Mouse (Mus musculus) left cerebral cortex, postnatal 25 days (tissue): ENCODE measurements around the gene Tfap4. TPM values are rescaled to one million over a fixed set of nuclear protein-coding genes. Genes with fewer than 3 reads are reported as not detected.
A peak's percentile ranks its signal among the peaks of the same experiment; 100 is the strongest.

Experiments
- DNase-seq, 2 experiments: peaks; one replicate each; pipeline ENCODE4 v3.0.0; 2022; ENCODE audit warnings: low spot score in 2 of 2, mixed read lengths in 1 of 2
- intact Hi-C: fragments of 180-260 bp; cut with DNase I; formaldehyde crosslinking; loops from one replicate; pipeline ENCODE4 v1.15.1; 2025
- total RNA-seq, 2 experiments: library from RNA; stranded (reverse); gene quantifications; 2 replicates each; pipeline ENCODE4 v1.2.3; 2021

The Tfap4 gene
- total RNA-seq: 1 to 10 TPM; 2.9 to 3.5 TPM

DNA sequence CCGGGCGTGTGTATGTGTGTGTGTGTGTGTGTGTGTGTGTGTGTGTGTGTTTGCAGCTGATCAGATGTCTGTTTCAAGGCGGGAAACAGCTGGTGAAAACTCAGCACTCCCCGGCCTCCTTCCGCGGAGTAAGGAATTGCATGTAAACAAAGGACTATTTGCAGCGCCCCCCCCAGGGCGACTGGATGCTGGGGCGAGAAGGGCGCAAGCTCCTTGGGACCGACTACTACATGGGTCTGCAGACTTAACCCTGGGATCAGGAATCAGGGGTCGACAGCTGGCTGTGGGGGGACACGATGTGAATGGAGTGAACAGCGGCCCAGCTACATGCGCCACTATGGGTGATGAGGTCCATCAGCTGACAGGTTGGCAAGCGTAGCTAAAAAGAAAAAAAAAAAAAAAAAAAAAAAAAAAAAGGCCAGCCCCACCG lies at the start of gene Tfap4:
Gene Tfap4, minus strand, starts transcription at position 140 of the 430 bp plus-strand sequence.
- peak; percentile 84 to 87 for DNase-seq
- intact Hi-C loops: loop anchor here (5.0 kb wide), 1 partner anchor 108 kb away; no protein-coding TSS in a partner anchor

DNA sequence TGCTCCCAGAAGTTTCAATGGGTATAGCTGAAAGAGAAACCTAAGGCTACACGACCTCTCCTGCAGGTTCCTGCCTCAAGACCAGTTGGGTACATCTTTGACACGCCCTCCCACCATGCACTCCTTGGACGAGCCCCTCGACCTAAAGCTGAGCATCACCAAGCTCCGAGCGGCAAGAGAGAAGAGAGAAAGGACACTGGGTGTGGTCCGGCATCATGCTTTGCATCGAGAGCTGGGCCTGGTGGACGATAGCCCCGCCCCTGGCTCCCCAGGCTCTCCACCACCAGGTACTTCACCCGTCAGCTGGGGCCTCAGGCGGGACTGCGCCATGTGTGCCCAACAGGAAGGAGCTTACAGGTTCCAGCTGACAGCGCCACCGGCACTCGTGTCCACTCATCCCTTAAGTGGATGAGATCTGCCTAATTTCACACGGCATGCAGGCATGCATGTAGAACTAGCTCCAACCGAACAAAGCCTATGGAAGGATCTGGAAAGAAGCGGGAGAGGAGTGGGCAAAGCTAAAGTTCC lies 48.9 kb upstream of the Tfap4 start:
- intact Hi-C loops: loop anchor here (5.0 kb wide), 1 partner anchor 301 kb away; no protein-coding TSS in a partner anchor

DNA sequence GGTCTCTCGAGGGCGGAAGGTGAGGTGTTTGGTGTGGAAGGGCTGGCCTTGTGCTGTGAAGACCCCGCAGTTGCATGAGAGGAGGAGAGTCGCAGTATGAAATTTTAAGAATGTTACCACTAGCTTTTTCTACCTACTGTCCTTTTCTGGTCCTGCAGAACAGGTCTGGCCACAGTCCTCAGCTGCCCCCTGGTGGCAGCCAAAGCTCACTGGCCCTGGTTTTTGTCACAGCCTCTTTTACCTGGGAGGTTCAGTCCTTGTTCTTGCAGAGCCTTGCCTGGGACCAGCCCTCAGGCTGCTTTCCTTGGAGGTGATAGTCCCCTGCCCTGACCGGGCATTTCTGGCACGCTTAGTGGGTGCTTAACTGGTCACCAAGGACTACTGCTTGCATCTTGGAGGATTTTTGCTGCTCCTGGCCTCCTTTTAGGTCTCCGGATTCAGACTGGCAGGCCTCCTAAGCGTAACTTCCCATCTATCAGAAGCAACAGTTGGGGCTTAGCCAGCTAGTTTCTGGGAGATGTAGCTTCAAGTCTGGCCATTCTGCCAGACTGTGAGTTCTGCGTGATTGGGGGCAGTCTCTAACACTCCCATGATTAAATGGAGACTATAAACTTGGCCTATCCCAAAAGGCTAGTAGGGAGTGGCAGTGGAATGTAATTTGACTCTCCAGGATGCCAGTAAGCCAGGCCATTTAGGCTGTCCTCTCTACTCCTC lies 48.3 kb upstream of the Tfap4 start:
- intact Hi-C loops: loop anchor here (1.0 to 5.0 kb wide), 3 partner anchors 40 to 301 kb away; no protein-coding TSS in a partner anchor
- peak; percentile 84 to 87 for DNase-seq

More for the DNA sequence above, 48.9 kb upstream of the Tfap4 start:
- no peak for DNase-seq

DNA sequence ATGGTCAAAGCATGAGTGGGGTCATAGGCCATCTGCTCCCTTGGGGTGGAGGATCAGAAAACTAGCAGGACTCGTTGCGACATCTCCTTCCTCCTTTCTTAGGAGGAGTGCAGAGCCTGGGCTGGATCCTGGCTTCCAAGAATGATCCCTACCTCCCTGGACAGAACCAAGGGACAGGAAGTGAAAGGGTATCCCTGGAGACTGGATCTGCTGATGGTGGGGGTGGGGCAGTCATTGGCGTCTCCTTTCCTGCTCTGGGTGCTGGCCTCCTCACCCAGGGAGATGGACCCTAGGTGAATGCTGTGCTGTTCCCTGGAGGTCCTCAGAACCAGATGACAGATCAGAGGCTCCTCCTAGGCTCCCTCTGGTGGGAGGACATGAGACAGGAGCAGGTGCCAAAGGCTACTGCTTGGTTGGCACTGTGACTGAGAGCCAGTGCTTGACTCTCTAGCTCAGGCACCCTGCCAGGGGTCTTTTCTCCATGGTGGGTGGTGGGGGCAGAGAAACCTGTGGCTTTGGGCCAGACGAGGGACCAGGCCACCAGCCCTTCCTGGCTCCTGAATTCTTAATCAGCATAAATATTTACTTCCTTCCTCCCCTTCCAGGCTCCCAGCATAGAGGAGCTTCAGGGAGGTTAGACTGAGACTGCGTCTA lies 46.9 kb upstream of the Tfap4 start:
- intact Hi-C loops: loop anchor here (1.0 to 5.0 kb wide), 3 partner anchors 38 to 299 kb away; no protein-coding TSS in a partner anchor
- DNase-seq: no peak

DNA sequence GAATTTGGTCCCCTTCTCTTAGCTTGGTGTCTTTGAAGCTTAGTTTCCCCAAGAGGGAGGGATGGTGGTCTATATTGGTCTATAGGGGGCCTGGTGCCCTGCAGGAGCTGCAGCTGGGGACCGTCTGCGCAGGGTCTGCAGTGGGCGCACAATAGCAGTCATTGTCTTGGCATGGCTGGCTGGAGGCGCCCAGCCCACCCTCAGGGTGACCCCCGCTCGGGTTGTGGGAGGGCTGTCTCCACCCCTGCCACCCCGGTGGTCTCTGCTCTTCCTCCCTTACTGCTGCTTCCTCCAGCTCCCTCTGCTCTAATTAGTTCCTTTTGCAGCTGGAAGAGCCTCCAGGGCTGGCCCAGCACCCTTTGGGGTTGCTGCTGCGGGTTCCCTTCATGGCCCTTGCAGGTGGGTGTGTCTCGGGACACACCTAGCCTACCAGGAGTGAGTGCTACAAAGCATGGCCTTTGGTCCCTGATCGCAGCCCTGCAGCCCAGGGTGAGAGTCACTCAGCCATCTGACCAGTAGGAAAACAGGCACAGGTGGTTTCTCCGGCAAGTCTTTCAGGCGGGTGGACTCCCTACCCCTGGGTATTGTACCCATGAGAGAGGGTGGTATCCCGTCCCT lies 46.0 kb upstream of the Tfap4 start:
- no peak for DNase-seq
- intact Hi-C loops: loop anchor here (2.0 to 5.0 kb wide), 2 partner anchors 117 to 298 kb away; no protein-coding TSS in a partner anchor

DNA sequence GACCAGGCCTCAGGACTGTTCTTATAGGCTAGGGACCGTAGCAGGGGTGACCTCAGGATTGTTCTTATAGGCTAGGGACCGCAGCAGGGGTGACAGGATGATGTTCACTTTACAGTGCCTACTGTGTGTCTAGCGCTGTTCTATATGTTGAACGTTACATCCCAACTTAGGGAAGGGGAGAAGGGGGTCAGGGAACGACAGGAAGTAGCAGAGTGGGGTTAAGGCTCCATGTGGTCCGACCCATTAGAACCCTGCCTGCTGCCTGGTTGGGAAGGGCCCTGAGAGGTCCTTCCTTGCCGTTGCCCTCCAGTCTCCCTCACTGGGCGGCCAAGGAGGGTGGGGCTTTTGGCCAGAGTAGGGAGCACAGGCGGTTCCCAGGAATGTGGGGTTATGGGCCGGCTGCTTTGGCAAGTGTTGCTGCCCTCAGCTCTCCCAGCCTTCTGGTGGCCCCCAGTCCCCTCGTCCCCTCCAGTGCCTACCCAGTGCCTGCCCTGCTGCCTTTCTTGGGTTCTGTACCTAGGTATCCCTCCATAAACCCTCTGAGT lies 44.7 kb upstream of the Tfap4 start:
- DNase-seq: no peak

DNA sequence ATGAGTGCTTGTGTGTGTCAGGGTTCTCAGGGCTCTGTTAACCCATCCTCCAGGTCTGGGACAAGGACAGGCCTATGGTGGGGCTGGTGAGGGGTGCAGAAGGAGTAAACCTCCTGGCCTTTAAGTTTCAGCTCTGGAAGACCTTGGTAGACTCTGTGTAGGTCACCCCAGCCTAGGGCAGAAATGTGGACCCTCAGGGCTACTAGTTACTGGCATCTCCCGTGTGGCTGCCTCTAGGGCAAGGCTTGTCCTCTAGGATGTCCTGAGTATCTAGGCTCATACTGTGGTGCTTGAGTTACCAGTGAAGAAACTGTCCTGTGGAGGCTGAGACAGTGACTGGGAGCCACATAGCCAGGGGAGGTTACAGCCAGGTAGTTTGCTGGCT lies 43.8 kb upstream of the Tfap4 start:
- no peak for DNase-seq
- intact Hi-C loops: no loop called here

More for the DNA sequence above, 44.7 kb upstream of the Tfap4 start:
- intact Hi-C loops: no loop called here

DNA sequence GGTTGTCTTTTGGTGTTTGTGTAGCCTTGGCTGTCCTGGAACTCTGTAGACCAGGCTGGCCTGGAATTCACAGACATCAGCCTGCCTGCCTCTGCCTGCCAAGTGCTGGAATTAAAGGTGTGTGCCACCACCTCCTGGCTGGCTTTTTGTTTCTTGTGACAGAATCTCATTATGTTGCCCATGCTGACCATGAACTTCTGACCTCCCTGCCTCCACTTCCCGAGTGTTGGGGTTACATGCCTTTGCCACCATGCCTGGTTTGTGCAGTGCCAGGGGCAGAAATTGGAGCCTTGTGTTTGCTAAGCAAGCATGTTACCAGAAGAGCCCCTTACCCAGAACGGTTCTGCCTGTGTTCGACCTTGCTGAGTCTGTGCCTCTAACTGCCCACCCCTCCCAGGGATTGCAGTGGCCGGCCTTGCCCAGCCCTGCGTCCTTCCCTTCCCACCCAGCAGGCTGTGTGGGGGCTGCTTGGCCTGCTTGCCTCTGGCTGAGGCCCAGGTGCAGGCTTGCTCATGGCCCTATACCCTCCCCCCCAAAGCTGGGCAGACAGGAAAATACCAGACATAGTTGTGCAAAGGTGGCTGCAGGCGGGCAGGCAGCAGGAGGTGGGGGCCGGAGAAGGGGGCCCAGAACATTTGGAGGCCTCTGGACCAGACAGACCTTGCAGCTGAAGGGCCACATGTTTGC lies 43.3 kb upstream of the Tfap4 start:
- peak in 1 of 2 experiments; percentile 15 for DNase-seq
- intact Hi-C loops: no loop called here

DNA sequence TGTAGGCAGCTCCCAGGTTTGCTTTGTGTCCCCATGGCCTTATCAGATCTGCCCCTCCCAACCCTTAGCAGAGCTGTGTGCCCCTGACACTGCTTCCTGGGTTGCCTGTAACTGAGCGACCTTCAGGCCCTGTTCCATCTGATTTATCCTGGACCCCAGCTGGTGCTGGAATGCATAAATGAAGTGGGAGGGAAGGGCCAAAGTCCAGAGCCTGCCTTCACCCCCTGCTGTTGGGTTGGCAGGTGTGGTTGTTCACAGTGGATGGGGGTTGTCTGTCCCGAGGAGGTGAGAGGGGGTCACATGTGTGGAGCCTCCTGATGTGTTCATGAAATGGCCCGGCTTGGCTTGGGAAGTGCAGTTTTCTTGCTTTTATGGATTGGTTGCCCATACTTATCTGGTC lies 42.5 kb upstream of the Tfap4 start:
- intact Hi-C loops: no loop called here
- no peak for DNase-seq

DNA sequence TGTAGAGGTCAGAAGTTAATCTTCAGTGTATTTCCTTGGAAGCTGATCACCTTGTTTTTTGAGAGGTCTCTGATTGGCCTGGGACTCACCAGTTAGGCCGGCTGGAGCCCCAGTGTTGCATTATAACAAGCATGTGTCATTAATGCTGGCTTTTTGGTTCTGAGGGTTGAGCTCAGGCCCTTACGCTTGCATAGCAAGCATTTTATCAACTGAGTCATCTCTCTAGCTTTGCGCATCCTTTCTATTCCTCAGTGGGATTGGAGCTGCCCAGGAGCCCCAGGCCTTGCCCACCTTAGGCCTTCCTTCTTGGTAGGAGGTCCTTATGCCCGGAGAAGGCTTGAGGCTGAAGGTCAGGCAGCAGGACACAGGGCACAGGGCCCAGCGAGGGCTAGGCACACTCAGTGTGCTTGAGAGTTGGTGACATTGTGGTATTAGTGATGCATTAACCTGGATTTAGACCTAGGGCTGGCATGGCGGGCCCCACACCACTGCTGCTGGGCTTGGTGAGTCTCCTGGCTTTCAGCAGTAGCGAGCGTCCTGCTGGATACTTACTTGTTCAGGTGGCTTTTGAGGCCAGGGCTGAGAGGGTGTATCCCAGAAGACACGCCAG lies 41.2 kb upstream of the Tfap4 start:
- no peak for DNase-seq
- intact Hi-C loops: no loop called here

DNA sequence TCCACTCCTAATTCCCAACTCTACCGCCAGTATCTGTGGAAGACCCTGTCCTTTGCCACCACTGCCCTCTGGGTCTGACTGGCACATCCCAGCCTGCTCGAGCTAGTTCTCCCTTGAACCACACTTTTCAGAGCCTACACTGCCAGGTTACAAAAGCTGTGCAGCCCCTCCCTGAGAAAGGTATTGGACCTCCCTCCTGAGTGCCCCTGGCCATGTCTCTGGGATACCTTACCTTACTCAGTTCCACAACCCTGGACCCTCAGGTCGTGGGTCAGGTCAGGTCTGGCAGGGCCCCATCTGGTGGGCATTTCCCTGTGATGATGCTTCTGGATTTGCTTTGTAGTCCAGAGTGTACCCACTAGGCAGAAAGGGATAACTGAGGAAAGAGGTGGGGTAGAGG lies 40.0 kb upstream of the Tfap4 start:
- no peak for DNase-seq
- intact Hi-C loops: no loop called here

DNA sequence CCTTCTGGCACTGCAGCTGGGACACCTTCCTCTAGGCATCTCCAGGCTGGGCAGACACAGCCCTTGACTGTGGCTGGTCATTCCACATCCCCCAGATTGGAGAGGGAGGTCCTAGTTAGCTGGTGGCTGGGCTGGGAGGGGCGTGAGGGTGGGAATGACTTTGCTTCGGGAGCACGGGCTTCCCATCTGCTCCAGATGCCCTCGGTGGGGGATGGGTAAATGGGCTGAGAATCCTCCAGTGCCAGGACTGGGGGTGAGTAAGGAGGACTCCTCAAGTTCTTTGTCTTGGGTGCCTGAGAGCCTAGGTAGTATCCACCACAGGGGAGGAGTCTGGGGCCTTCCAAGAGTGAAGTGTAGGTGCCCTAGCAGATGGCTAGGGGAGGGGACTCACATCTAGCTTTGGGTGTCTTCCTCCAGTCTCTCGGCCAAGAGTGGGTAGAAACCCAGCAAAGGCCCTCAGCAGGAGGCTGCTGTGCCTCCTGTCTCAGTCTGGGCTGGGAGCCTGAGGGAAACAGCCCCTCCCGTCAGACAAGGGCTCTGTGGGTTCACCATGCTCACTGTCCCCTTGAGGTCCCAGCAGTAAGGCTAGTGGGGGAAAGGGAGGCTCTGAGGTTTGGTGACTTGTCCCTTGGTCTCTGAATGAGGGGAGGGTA lies 39.4 kb upstream of the Tfap4 start:
- peak in 1 of 2 experiments; percentile 19 for DNase-seq
- intact Hi-C loops: no loop called here

DNA sequence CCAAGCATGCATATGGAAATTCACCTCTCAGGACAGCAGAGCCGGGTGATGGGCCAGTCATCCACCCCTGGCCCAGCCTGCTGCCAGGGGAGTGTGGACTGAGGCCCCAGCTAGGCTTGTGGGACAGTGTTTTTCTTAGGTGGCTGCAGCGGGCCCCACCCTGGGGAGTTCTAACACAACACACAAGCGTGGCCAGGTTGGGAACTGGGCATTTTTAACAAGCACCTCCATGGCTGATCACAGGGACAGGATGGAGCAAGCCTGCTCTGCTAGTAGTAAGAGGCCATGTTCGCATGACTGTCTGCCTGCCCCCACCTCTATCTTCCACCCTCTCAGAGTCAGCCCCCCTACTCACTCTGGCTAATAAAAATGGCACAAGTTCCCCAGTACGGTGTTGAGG lies 38.4 kb upstream of the Tfap4 start:
- intact Hi-C loops: no loop called here
- no peak for DNase-seq

DNA sequence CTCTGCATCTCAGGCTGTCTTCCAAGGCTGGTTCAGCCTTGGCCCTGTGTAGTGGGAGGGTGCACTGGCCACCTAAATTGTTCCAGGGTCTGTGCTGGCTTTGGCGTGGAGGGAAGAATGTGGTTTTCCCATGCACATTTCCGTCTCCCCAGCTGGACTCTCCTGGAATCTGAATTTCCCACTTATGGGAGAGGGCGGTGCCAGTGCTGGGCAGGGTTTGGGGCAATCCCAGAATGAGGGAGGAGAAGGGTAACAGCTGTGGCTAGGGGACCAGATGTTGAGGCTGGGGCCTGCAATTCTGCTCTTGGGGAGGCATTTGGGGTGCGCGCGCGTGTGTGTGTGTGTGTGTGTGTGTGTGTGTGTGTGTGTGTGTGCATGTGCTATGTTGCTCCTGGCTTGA lies 37.6 kb upstream of the Tfap4 start:
- DNase-seq: no peak
- intact Hi-C loops: no loop called here

DNA sequence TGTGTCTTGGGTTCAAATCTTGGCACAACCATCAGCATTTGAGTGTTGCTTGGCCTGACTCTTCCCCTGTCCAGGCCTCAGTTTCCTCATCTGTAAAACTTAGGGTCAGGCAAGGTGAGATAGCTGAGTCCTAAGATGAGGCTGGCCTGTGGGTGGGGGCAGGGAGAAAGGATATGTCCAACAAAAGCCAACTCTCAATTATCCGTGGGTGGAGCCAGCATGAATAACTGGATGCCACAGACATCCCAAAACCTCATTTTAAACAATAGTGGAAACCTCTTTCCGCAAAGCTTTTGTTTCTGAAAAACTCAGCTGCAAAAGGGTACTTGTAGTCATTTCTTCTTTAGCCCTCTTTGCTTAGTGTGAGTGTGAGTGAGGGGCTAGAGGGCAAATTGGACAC lies 37.2 kb upstream of the Tfap4 start:
- intact Hi-C loops: no loop called here

DNA sequence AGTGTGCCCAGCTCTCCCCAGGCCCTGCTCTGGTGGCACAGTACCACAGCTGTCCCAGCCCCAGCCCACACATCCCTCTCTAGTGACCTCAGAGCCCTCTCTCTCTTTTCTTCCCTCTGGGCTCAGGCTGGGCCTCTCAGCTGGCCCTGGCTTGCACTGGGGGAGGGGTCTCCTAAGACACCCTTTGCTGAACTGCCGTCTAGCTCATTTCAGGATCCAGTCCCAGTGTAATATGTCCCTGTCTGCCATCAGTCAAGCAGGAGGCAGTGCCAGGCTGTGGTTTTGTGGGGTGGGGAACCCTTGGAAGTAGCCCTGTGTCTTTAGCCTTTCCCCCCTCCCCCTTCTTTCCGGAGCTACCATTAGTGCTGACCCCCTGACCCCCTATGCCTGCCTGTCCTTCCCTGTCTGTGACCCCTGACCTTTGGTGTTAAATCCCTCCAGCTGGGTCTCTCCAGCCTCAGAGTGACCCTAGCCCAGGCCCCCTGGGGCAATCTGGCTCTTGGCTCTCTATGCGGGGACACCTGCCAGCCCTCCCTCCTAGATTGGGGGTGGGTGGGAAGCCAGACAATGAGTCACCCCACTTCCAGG lies 36.6 kb upstream of the Tfap4 start:
- intact Hi-C loops: no loop called here
- DNase-seq: no peak

More for the DNA sequence above, 37.2 kb upstream of the Tfap4 start:
- no peak for DNase-seq

DNA sequence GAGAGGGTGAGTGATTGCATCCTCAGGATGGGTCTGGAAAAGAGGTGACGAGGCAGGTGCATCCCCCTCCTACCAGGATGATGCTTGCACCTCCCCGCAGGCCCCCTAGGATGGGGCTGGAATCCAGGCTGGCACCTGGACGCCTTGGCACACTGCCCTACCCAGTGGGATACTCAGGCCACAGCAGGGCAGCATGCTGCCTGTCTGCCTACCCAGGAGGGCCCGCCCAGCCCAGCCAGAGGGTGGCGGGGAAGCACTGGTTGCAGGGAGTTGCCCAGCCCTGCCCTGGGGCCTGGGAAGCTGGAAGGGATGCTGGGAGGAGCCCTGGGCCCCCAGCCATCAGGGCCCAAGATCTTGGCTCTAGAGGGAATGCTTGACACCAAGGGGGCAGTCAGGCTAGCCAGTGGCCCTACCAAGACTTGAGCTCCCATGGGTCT lies 35.9 kb upstream of the Tfap4 start:
- DNase-seq: peak in 1 of 2 experiments; percentile 12
- intact Hi-C loops: no loop called here
